Mouse (Mus musculus): ENCODE results near the gene Apoc2. TPM values are rescaled to one million over a fixed set of nuclear protein-coding genes. Genes with fewer than 3 reads are reported as not detected.
A peak's percentile ranks its signal among the peaks of the same experiment; 100 is the strongest.

Gene Apoc2
- polyA plus RNA-seq, 1 experiment, result 1.2 TPM

- no peak for DNase-seq (ENCODE audit: low read depth in 1 of 2, low spot score in 2 of 2)
- Histone ChIP-seq H3K27ac (ENCODE audit: insufficient read depth, low read length) (no peak overlapping the region), H3K4me1 (ENCODE audit: control insufficient read depth, insufficient read depth, insufficient read length) (no peaks in the 10 kb centered on the region; the same call in 1 of the 2 replicates), H3K27me3 (ENCODE audit: control insufficient read depth, insufficient read depth, low read length) (no peaks in the 10 kb centered on the region), H3K36me3 (ENCODE audit: control insufficient read depth, insufficient read depth, low read length) (peaks cover 41% of the 10 kb centered on the region), H3K4me3 (ENCODE audit: extremely low read depth, insufficient read depth, insufficient read length) (no peak overlapping the region)
- 96% methylated on average over 17 of the region's 17 CpGs for WGBS
- TF ChIP-seq CTCF (IDR thresholded peaks at IDR 0.05; ENCODE audit: extremely low read depth, insufficient read depth, insufficient read length, insufficient replicate concordance) (no peak), POLR2A (IDR thresholded peaks at IDR 0.05; ENCODE audit: low read depth, low read length) (no peak)
These were observed 44.5 kb downstream of the Apoc2 start for GRCm38 (mm10) chr7:19633197-19633596.

GRCm38 (mm10) chr7:19632720-19633119, 45.0 kb downstream of the Apoc2 start:
- Histone ChIP-seq H3K4me1 (ENCODE audit: control insufficient read depth, insufficient read depth, insufficient read length) (peaks cover 2% of the 10 kb centered on the region; the same call in 1 of the 2 replicates), H3K27ac (ENCODE audit: insufficient read depth, low read length) (no peak overlapping the region), H3K4me3 (ENCODE audit: extremely low read depth, insufficient read depth, insufficient read length) (no peak overlapping the region), H3K27me3 (ENCODE audit: control insufficient read depth, insufficient read depth, low read length) (no peaks in the 10 kb centered on the region), H3K36me3 (ENCODE audit: control insufficient read depth, insufficient read depth, low read length) (peaks cover 37% of the 10 kb centered on the region)
- no peak for TF ChIP-seq POLR2A (IDR thresholded peaks at IDR 0.05; ENCODE audit: low read depth, low read length)
- TF ChIP-seq CTCF (IDR thresholded peaks at IDR 0.05; ENCODE audit: extremely low read depth, insufficient read depth, insufficient read length, insufficient replicate concordance), result no peak
- no peak for DNase-seq (ENCODE audit: low read depth in 1 of 2, low spot score in 2 of 2)

- peaks cover 33% of the 10 kb centered on the region for H3K36me3 ChIP-seq (ENCODE audit: control insufficient read depth, insufficient read depth, low read length)
- no peak overlapping the region for H3K4me3 ChIP-seq (ENCODE audit: extremely low read depth, insufficient read depth, insufficient read length)
- TF ChIP-seq POLR2A (IDR thresholded peaks at IDR 0.05; ENCODE audit: low read depth, low read length), result no peak
- no peak for TF ChIP-seq CTCF (IDR thresholded peaks at IDR 0.05; ENCODE audit: extremely low read depth, insufficient read depth, insufficient read length, insufficient replicate concordance)
- H3K27ac ChIP-seq (ENCODE audit: insufficient read depth, low read length), result no peak overlapping the region
- peaks cover 3% of the 10 kb centered on the region; the same call in 1 of the 2 replicates for H3K4me1 ChIP-seq (ENCODE audit: control insufficient read depth, insufficient read depth, insufficient read length)
- no peak for DNase-seq (ENCODE audit: low read depth in 1 of 2, low spot score in 2 of 2)
- H3K27me3 ChIP-seq (ENCODE audit: control insufficient read depth, insufficient read depth, low read length), result no peaks in the 10 kb centered on the region
These were observed 45.5 kb downstream of the Apoc2 start for GRCm38 (mm10) chr7:19632275-19632674.

- WGBS, result 1% methylated on average over 40 of the region's 41 CpGs
- Histone ChIP-seq H3K4me3 (ENCODE audit: extremely low read depth, insufficient read depth, insufficient read length) (peak within 1 kb of the TSS; percentile 71), H3K27me3 (ENCODE audit: control insufficient read depth, insufficient read depth, low read length) (no peaks in the 10 kb centered on the region), H3K27ac (ENCODE audit: insufficient read depth, low read length) (peak within 1 kb of the TSS; percentile 93), H3K36me3 (ENCODE audit: control insufficient read depth, insufficient read depth, low read length) (peaks cover 12% of the 10 kb centered on the region), H3K4me1 (ENCODE audit: control insufficient read depth, insufficient read depth, insufficient read length) (peaks cover 3% of the 10 kb centered on the region; the same call in 1 of the 2 replicates)
- DNase-seq (ENCODE audit: low read depth in 1 of 2, low spot score in 2 of 2), result peak; percentile 75 to 91
- no peak for TF ChIP-seq CTCF (IDR thresholded peaks at IDR 0.05; ENCODE audit: extremely low read depth, insufficient read depth, insufficient read length, insufficient replicate concordance)
- TF ChIP-seq POLR2A (IDR thresholded peaks at IDR 0.05; ENCODE audit: low read depth, low read length), result no peak
These were observed 48.4 kb downstream of the Apoc2 start, which contains the start of gene Relb for GRCm38 (mm10) chr7:19629361-19629734. TSS of gene Relb (minus strand) at chr7:19629438.

DNA sequence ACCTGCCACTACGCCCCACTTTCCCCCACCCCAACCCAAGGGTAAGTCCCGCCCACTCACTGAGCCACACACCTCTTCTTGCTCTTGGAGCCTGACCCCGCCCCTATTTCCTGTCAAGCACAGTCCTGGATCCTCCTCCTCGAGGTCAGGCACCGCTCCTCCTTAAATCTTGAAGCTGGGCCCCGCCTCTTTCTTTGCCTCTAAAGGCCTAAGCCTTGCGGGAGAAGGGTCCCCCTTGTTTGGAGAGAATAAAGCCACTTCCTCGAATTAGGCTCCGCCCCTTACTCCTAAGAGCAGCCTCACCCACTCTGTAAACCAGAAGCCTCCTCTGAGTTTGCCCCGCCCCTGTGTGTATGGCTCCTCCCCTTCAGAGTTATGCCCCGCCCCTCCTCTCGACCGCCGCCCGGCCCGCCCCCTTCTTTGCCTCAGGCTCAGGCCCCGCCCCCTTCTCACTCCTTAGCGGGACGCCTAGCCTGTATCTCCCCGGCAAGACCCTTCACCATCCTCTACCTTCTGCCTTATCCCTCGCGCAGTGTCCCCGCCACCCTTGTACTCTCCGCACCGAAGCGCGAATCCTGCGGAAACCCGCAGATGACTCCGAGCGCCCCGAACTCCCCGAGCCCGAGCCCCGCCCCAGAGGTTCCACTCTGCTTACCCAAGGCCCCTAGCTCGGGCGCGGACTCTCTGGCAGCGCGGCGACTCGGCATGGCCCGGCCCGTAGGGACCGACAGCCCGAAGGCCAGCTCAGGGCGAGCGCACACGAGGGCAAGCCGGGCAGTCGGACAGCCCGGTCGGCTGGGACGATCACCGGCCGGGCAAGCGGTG, 49.0 kb downstream of the Apoc2 start:
- no peaks in the 10 kb centered on the region for H3K27me3 ChIP-seq (ENCODE audit: control insufficient read depth, insufficient read depth, low read length)
- H3K4me3 ChIP-seq (ENCODE audit: extremely low read depth, insufficient read depth, insufficient read length), result peak overlapping the region; percentile 71
- H3K4me1 ChIP-seq (ENCODE audit: control insufficient read depth, insufficient read depth, insufficient read length), result peaks cover 3% of the 10 kb centered on the region; the same call in 1 of the 2 replicates
- peak; percentile 97 to 99 for DNase-seq (ENCODE audit: low read depth in 1 of 2, low spot score in 2 of 2)
- peaks cover 8% of the 10 kb centered on the region for H3K36me3 ChIP-seq (ENCODE audit: control insufficient read depth, insufficient read depth, low read length)
- H3K27ac ChIP-seq (ENCODE audit: insufficient read depth, low read length), result peak overlapping the region; percentile 93
- WGBS, result 1% methylated on average over 57 of the region's 57 CpGs
- TF ChIP-seq POLR2A (IDR thresholded peaks at IDR 0.05; ENCODE audit: low read depth, low read length), result peak; percentile 30
- TF ChIP-seq CTCF (IDR thresholded peaks at IDR 0.05; ENCODE audit: extremely low read depth, insufficient read depth, insufficient read length, insufficient replicate concordance), result no peak

DNA sequence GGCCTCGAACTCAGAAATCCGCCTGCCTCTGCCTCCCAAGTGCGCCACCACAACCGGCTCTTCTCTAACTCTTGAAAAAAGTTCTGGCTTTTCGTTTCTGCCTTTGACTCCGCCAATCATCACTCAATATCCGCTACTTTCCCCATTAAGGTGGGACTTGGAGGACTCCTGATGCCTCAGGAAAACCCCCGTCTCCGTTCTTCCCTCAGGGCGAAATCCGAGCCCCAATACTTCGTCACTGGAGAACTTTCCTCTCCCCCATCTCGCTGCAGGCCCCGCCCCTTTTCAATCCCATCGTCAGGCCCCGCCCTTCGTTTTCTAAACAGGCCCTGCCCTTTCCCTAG, 49.6 kb downstream of the Apoc2 start:
- 8% methylated on average over 17 of the region's 17 CpGs for WGBS
- Histone ChIP-seq H3K4me3 (ENCODE audit: extremely low read depth, insufficient read depth, insufficient read length) (peak overlapping the region; percentile 58), H3K27ac (ENCODE audit: insufficient read depth, low read length) (peak overlapping the region; percentile 80), H3K27me3 (ENCODE audit: control insufficient read depth, insufficient read depth, low read length) (no peaks in the 10 kb centered on the region), H3K36me3 (ENCODE audit: control insufficient read depth, insufficient read depth, low read length) (peaks cover 2% of the 10 kb centered on the region), H3K4me1 (ENCODE audit: control insufficient read depth, insufficient read depth, insufficient read length) (peaks cover 3% of the 10 kb centered on the region; the same call in 1 of the 2 replicates)
- DNase-seq (ENCODE audit: low read depth in 1 of 2, low spot score in 2 of 2), result no peak
- no peak for TF ChIP-seq CTCF (IDR thresholded peaks at IDR 0.05; ENCODE audit: extremely low read depth, insufficient read depth, insufficient read length, insufficient replicate concordance)

- H3K27me3 ChIP-seq (ENCODE audit: control insufficient read depth, insufficient read depth, low read length), result no peaks in the 10 kb centered on the region
- no peak for DNase-seq (ENCODE audit: low read depth in 1 of 2, low spot score in 2 of 2)
- H3K36me3 ChIP-seq (ENCODE audit: control insufficient read depth, insufficient read depth, low read length), result peaks cover 6% of the 10 kb centered on the region
- peaks cover 3% of the 10 kb centered on the region; the same call in 1 of the 2 replicates for H3K4me1 ChIP-seq (ENCODE audit: control insufficient read depth, insufficient read depth, insufficient read length)
- TF ChIP-seq CTCF (IDR thresholded peaks at IDR 0.05; ENCODE audit: extremely low read depth, insufficient read depth, insufficient read length, insufficient replicate concordance) (no peak), POLR2A (IDR thresholded peaks at IDR 0.05; ENCODE audit: low read depth, low read length) (no peak)
- peak overlapping the region; percentile 58; the same call in 1 of the 2 replicates for H3K4me3 ChIP-seq (ENCODE audit: extremely low read depth, insufficient read depth, insufficient read length)
- H3K27ac ChIP-seq (ENCODE audit: insufficient read depth, low read length), result peak overlapping the region; percentile 80
- 77% methylated on average over 3 of the region's 3 CpGs for WGBS
These were observed 50.0 kb downstream of the Apoc2 start for GRCm38 (mm10) chr7:19627721-19628120.

Measured in spleen, adult 2 months (tissue).